Mouse (Mus musculus): ENCODE measurements at regions not wholly inside any gene's neighbourhood (a gene's known extent, or its start where the extent isn't known, plus 50 kb on each side); places are given as distances from the start of the nearest gene placed in this dataset.

GRCm38 (mm10) chr1:186262040-186262439 is 144.9 kb upstream of the Lyplal1 start:
- TF ChIP-seq POLR2A (IDR thresholded peaks at IDR 0.05; ENCODE audit: low read depth, low read length) (no peak), CTCF (conservative IDR thresholded peaks at IDR 0.05; ENCODE audit: insufficient read depth, insufficient read length, low read depth, low read length) (no peak)

All from kidney, adult 2 months (tissue).